In the genomic region with DNA sequence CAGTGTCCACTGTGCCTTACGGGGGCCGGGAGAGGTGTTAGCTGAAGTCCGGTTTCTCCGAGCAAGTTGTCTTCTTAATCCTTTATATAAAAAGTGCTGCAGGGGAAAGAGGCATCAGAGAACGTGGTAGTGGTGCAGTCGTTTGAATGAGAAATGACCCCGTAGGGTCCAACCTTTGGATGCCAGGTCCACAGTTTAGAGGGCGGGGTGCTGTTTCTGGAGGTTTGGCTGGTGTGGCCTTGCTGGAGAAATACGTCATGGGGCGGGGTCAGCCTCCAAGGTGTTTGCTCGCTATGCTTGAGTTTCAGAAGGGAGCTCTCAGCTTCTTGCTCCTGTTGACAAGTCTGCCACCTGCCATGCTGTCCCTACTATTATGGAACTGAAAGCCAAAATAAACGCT, we compare ENCODE assay signal across 8 mouse cellular contexts. TPM values are rescaled to one million over a fixed set of nuclear protein-coding genes. Genes with fewer than 3 reads are reported as not detected.
DNase-seq lines count a peak whose midpoint lies in the region; ATAC-seq and TF ChIP-seq lines count a peak whose summit lies in the region.

No protein-coding gene starts in this region.

- H3K4me1 ChIP-seq in cortical plate, adult 2 months (ENCODE audit: control insufficient read depth, insufficient read depth, low read length), result no peaks in the 10 kb centered on the region
- H3K4me1 ChIP-seq in liver, embryonic 12.5 days, result peaks cover 24% of the 10 kb centered on the region
- H3K4me1 ChIP-seq in neural tube, embryonic 12.5 days, result peaks cover 8% of the 10 kb centered on the region

- H3K27ac ChIP-seq in cortical plate, adult 2 months (ENCODE audit: insufficient read depth, low read length), result peak overlapping the region; percentile 40; the same call in 1 of the 2 replicates
- H3K27ac ChIP-seq in liver, embryonic 12.5 days, result peak overlapping the region; percentile 36; the same call in 1 of the 2 replicates
- no peak overlapping the region for H3K27ac ChIP-seq in neural tube, embryonic 12.5 days

- H3K4me3 ChIP-seq in cortical plate, adult 2 months (ENCODE audit: insufficient read depth, low read length), result peak overlapping the region; percentile 84
- peak overlapping the region; percentile 61 for H3K4me3 ChIP-seq in liver, embryonic 12.5 days
- H3K4me3 ChIP-seq in neural tube, embryonic 12.5 days, result peak overlapping the region; percentile 63

- no peak for TF ChIP-seq CTCF in cortical plate, adult 2 months (IDR thresholded peaks at IDR 0.05; ENCODE audit: extremely low read depth, insufficient read depth, low read length)

- H3K36me3 ChIP-seq in liver, embryonic 12.5 days, result peaks cover 17% of the 10 kb centered on the region
- peaks cover 16% of the 10 kb centered on the region for H3K36me3 ChIP-seq in neural tube, embryonic 12.5 days

- no peak for TF ChIP-seq POLR2A in cortical plate, adult 2 months (IDR thresholded peaks at IDR 0.05; ENCODE audit: extremely low read depth, insufficient read depth, low read length)

- H3K9me3 ChIP-seq in liver, embryonic 12.5 days (replicated peaks), result peaks cover 14% of the 10 kb centered on the region
- peaks cover 21% of the 10 kb centered on the region for H3K9me3 ChIP-seq in neural tube, embryonic 12.5 days

- no peaks in the 10 kb centered on the region for H3K27me3 ChIP-seq in liver, embryonic 12.5 days (replicated peaks)
- H3K27me3 ChIP-seq in neural tube, embryonic 12.5 days (replicated peaks), result no peaks in the 10 kb centered on the region

- peak overlapping the region; percentile 61; the same call in 1 of the 2 replicates for H3K9ac ChIP-seq in liver, embryonic 12.5 days
- H3K9ac ChIP-seq in neural tube, embryonic 12.5 days, result peak overlapping the region; percentile 69

- peak; percentile 5 for DNase-seq in thymus, postnatal 0 days (ENCODE audit: low spot score)
- no peak for DNase-seq in thymus, postnatal 4 days
- DNase-seq in heart, adult 18-20 months, result peak; percentile 52 to 59
- DNase-seq in kidney, adult 11 months, result peak; percentile 83
- DNase-seq in natural killer cell, adult 2 months (ENCODE audit: low spot score in 2 of 2), result no peak

- 12% methylated on average over 12 of the region's 12 CpGs for WGBS in liver, embryonic 12.5 days (ENCODE audit: insufficient replicate concordance)
- WGBS in neural tube, embryonic 12.5 days, result 14% methylated on average over 12 of the region's 12 CpGs

- peak overlapping the region; percentile 78 for H3K4me2 ChIP-seq in liver, embryonic 12.5 days
- H3K4me2 ChIP-seq in neural tube, embryonic 12.5 days (replicated peaks), result peak overlapping the region; percentile 82

- peak; percentile 63 for ATAC-seq in liver, embryonic 12.5 days
- ATAC-seq in neural tube, embryonic 12.5 days (ENCODE audit: low FRiP score, low read depth), result no peak

RNA-seq across cellular contexts. Expression of a gene that starts 0.9 kb away (rescaled TPM):
- 1.3 and 2.2 TPM in 2 replicates for polyA plus RNA-seq in thymus, postnatal 0 days (2015; fragmentation: Nextera tagmentation; extraction: Ambion mirVana)
- 9.9 and 10.6 TPM in 2 replicates for polyA plus RNA-seq in cortical plate, adult 2 months (2012; rRNA removed)
- total RNA-seq in heart, adult 18-20 months (2021), result 1 to 10 TPM; 2.8 to 3.7 TPM
- polyA plus RNA-seq in liver, embryonic 12.5 days (2016; fragmentation: Nextera tagmentation; extraction: Ambion mirVana), result 1.4 and 1.5 TPM in 2 replicates
- 6.6 and 7.3 TPM in 2 replicates for polyA plus RNA-seq in neural tube, embryonic 12.5 days (2016; fragmentation: Nextera tagmentation; extraction: Ambion mirVana)

RNA-seq across cellular contexts. Expression of a gene that starts 21.0 kb away (rescaled TPM):
- 10.5 and 11.6 TPM in 2 replicates for polyA plus RNA-seq in thymus, postnatal 0 days (2015; fragmentation: Nextera tagmentation; extraction: Ambion mirVana)
- 19.3 and 19.9 TPM in 2 replicates for polyA plus RNA-seq in cortical plate, adult 2 months (2012; rRNA removed)
- total RNA-seq in heart, adult 18-20 months (2021), result 1 to 10 TPM; 4.5 to 5.9 TPM
- 5.5 and 7.1 TPM in 2 replicates for polyA plus RNA-seq in liver, embryonic 12.5 days (2016; fragmentation: Nextera tagmentation; extraction: Ambion mirVana)
- 14.9 and 18.5 TPM in 2 replicates for polyA plus RNA-seq in neural tube, embryonic 12.5 days (2016; fragmentation: Nextera tagmentation; extraction: Ambion mirVana)

RNA-seq across cellular contexts. Expression of a gene that starts 31.3 kb away (rescaled TPM):
- polyA plus RNA-seq in thymus, postnatal 0 days (2015; fragmentation: Nextera tagmentation; extraction: Ambion mirVana), result 17.6 and 19.3 TPM in 2 replicates
- polyA plus RNA-seq in cortical plate, adult 2 months (2012; rRNA removed), result 39.0 and 42.0 TPM in 2 replicates
- total RNA-seq in heart, adult 18-20 months (2021), result 10 to 100 TPM; 15.8 to 16.0 TPM
- polyA plus RNA-seq in liver, embryonic 12.5 days (2016; fragmentation: Nextera tagmentation; extraction: Ambion mirVana), result 13.3 and 14.8 TPM in 2 replicates
- polyA plus RNA-seq in neural tube, embryonic 12.5 days (2016; fragmentation: Nextera tagmentation; extraction: Ambion mirVana), result 27.6 and 30.5 TPM in 2 replicates

RNA-seq across cellular contexts. Expression of a gene that starts 59.9 kb away (rescaled TPM):
- not detected in 2 replicates for polyA plus RNA-seq in thymus, postnatal 0 days (2015; fragmentation: Nextera tagmentation; extraction: Ambion mirVana)
- polyA plus RNA-seq in cortical plate, adult 2 months (2012; rRNA removed), result not detected in 2 replicates
- not detected for total RNA-seq in heart, adult 18-20 months (2021)
- polyA plus RNA-seq in liver, embryonic 12.5 days (2016; fragmentation: Nextera tagmentation; extraction: Ambion mirVana), result not detected in 2 replicates
- polyA plus RNA-seq in neural tube, embryonic 12.5 days (2016; fragmentation: Nextera tagmentation; extraction: Ambion mirVana), result not detected in 2 replicates

Comparison
In these comparisons a context has a peak if more than half of its experiments do, and no peak if none do; other contexts are left out.
1. DNase-seq: peak in thymus, postnatal 0 days (single experiment), heart, adult 18-20 months (2 of 2) and kidney, adult 11 months (single experiment); none in thymus, postnatal 4 days (single experiment) and natural killer cell, adult 2 months (0 of 2).
2. Peak in every context shown above with its lines, with median percentiles within 50 percentile points of each other: H3K4me3 ChIP-seq.